Mouse (Mus musculus): ENCODE measurements at regions not wholly inside any gene's neighbourhood (a gene's known extent, or its start where the extent isn't known, plus 50 kb on each side); places are given as distances from the start of the nearest gene placed in this dataset.

GRCm38 (mm10) chr2:167763891-167764410 lies 74.3 kb upstream of the Tmem189 start:
- no peak for DNase-seq (ENCODE audit: low spot score)
- intact Hi-C loops (cut with DNase I): loop anchor here (5.0 kb wide), 1 partner anchor 128 kb away; no protein-coding TSS in a partner anchor

- intact Hi-C loops (cut with DNase I): loop anchor here (5.0 kb wide), 1 partner anchor 131 kb away; no protein-coding TSS in a partner anchor
- no peak for DNase-seq (ENCODE audit: low spot score)
These were observed 71.8 kb upstream of the Tmem189 start for GRCm38 (mm10) chr2:167761404-167761936.

GRCm38 (mm10) chr2:167760681-167761403 lies 71.2 kb upstream of the Tmem189 start:
- intact Hi-C loops (cut with DNase I): loop anchor here (5.0 kb wide), 1 partner anchor 131 kb away; no protein-coding TSS in a partner anchor
- no peak for DNase-seq (ENCODE audit: low spot score)

- intact Hi-C loops (cut with DNase I): loop anchor here (5.0 kb wide), 2 partner anchors 62 to 133 kb away; no protein-coding TSS in a partner anchor
- DNase-seq (ENCODE audit: low spot score): peak; percentile 53
These were observed 70.2 kb upstream of the Tmem189 start for GRCm38 (mm10) chr2:167759603-167760390.

- peak; percentile 58 for DNase-seq (ENCODE audit: low spot score)
- intact Hi-C loops (cut with DNase I): loop anchor here (5.0 kb wide), 1 partner anchor 60 kb away; no protein-coding TSS in a partner anchor
These were observed 67.6 kb upstream of the Tmem189 start for GRCm38 (mm10) chr2:167757157-167757780.

- intact Hi-C loops (cut with DNase I): loop anchor here (5.0 kb wide), 1 partner anchor 59 kb away; no protein-coding TSS in a partner anchor
- no peak for DNase-seq (ENCODE audit: low spot score)
These were observed 67.1 kb upstream of the Tmem189 start for GRCm38 (mm10) chr2:167756721-167757120.

- no peak for DNase-seq (ENCODE audit: low spot score)
- intact Hi-C loops (cut with DNase I): loop anchor here (5.0 kb wide), 1 partner anchor 58 kb away; no protein-coding TSS in a partner anchor
These were observed 65.4 kb upstream of the Tmem189 start for GRCm38 (mm10) chr2:167754929-167755551.

- intact Hi-C loops (cut with DNase I): no loop called here
- peak; percentile 65 for DNase-seq (ENCODE audit: low spot score)
These were observed 64.3 kb upstream of the Tmem189 start for GRCm38 (mm10) chr2:167753898-167754297.

GRCm38 (mm10) chr2:167752805-167753556 lies 63.4 kb upstream of the Tmem189 start:
- intact Hi-C loops (cut with DNase I): no loop called here
- no peak for DNase-seq (ENCODE audit: low spot score)

GRCm38 (mm10) chr2:167751585-167751984 lies 62.0 kb upstream of the Tmem189 start:
- DNase-seq (ENCODE audit: low spot score): no peak
- intact Hi-C loops (cut with DNase I): no loop called here

GRCm38 (mm10) chr2:167748297-167748696 lies 58.7 kb upstream of the Tmem189 start:
- intact Hi-C loops (cut with DNase I): no loop called here

GRCm38 (mm10) chr2:167747164-167747843 lies 57.7 kb upstream of the Tmem189 start:
- intact Hi-C loops (cut with DNase I): no loop called here
- no peak for DNase-seq (ENCODE audit: low spot score)

More at GRCm38 (mm10) chr2:167748297-167748696, 58.7 kb upstream of the Tmem189 start:
- no peak for DNase-seq (ENCODE audit: low spot score)

- intact Hi-C loops (cut with DNase I): no loop called here
- DNase-seq (ENCODE audit: low spot score): no peak
These were observed 56.7 kb upstream of the Tmem189 start for GRCm38 (mm10) chr2:167746344-167746743.

- intact Hi-C loops (cut with DNase I): no loop called here
These were observed 55.8 kb upstream of the Tmem189 start for GRCm38 (mm10) chr2:167745409-167745808.

GRCm38 (mm10) chr2:167744080-167744479 lies 54.5 kb upstream of the Tmem189 start:
- intact Hi-C loops (cut with DNase I): no loop called here
- no peak for DNase-seq (ENCODE audit: low spot score)

More at GRCm38 (mm10) chr2:167745409-167745808, 55.8 kb upstream of the Tmem189 start:
- no peak for DNase-seq (ENCODE audit: low spot score)

- DNase-seq (ENCODE audit: low spot score): no peak
- intact Hi-C loops (cut with DNase I): no loop called here
These were observed 52.9 kb upstream of the Tmem189 start for GRCm38 (mm10) chr2:167742479-167742878.

- intact Hi-C loops (cut with DNase I): no loop called here
- no peak for DNase-seq (ENCODE audit: low spot score)
These were observed 51.0 kb upstream of the Tmem189 start for GRCm38 (mm10) chr2:167740516-167741189.
